Mouse (Mus musculus): Measurements from ENCODE around the gene Vps11. TPM values are rescaled to one million over a fixed set of nuclear protein-coding genes. Genes with fewer than 3 reads are reported as not detected.
"Not testable (repeated sequence)": the region's sequence is repeated elsewhere in the genome, so short reads cannot be mapped to it uniquely, and the experiment has no call there.

Gene Vps11
- polyA plus RNA-seq, 1 experiment from 2014 or later: 19.0 TPM

- Histone ChIP-seq H3K27ac (peak within 1 kb of the TSS; percentile 93), H3K4me2 (peak within 1 kb of the TSS; percentile 88), H3K9ac (peak within 1 kb of the TSS; percentile 98), H3K4me1 (peaks cover 42% of the 10 kb centered on the region), H3K9me3 (replicated peaks) (no peaks in the 10 kb centered on the region), H3K4me3 (peak within 1 kb of the TSS; percentile 99), H3K36me3 (peaks cover 38% of the 10 kb centered on the region), H3K27me3 (replicated peaks) (no peaks in the 10 kb centered on the region)
- peak; percentile 99 for ATAC-seq
- WGBS (ENCODE audit: insufficient replicate concordance): under 1% methylated on average over 54 of the region's 54 CpGs
Observed at GRCm38 (mm10) chr9:44305466-44306079, 55.9 kb downstream of the Vps11 start, which contains the start of gene Hinfp. Hinfp (minus strand) TSS chr9:44305671.

DNA sequence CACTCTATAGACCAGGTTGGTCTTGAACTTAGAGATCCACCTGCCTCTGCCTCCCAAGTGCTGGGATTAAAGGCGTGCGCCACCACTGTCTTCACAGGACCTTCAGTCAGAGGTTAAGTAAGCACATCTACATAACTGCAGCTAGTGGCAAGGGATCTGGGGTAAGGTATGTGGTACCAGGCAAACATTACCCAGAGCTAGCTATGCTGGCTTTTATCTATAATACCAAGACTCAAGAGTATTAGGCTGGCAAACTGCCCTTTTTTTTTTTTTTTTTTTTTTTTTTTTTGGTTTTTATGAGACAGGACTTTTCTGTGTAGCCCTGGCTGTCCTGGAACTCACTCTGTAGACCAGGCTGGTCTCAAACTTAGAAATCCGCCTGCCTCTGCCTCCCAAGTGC lies 61.5 kb downstream of the Vps11 start:
- H3K27ac ChIP-seq: not testable (repeated sequence)
- 94% methylated on average over 3 of the region's 3 CpGs for WGBS (ENCODE audit: insufficient replicate concordance)
- peaks cover 86% of the 10 kb centered on the region for H3K36me3 ChIP-seq

More for the DNA sequence above, 61.5 kb downstream of the Vps11 start:
- peaks cover 29% of the 10 kb centered on the region for H3K4me1 ChIP-seq
- not testable (repeated sequence) for H3K4me2 ChIP-seq; H3K27me3 ChIP-seq (replicated peaks); ATAC-seq; H3K4me3 ChIP-seq; H3K9me3 ChIP-seq (replicated peaks); H3K9ac ChIP-seq

Small RNAs within 50 kb of the gene (microRNA-seq; reads per million reads assigned to microRNA genes)
- gene Gm44335 (not detected), gene Mir7085 (not detected)

Other genes with a start within 250 kb of the Vps11 start
- not detected in 2 replicates for gene Gm49380, start 248.2 kb downstream of the Vps11 start, polyA plus RNA-seq (2016; fragmentation: Nextera tagmentation; extraction: Ambion mirVana)
- 57.6 and 58.7 TPM in 2 replicates for gene Rnf26, start 248.2 kb downstream of the Vps11 start, polyA plus RNA-seq (2016; fragmentation: Nextera tagmentation; extraction: Ambion mirVana)
- 6.1 and 6.3 TPM in 2 replicates for gene Mcam, start 227.2 kb downstream of the Vps11 start, polyA plus RNA-seq (2016; fragmentation: Nextera tagmentation; extraction: Ambion mirVana)
- 9.5 and 10.0 TPM in 2 replicates for gene Cbl, start 127.6 kb downstream of the Vps11 start, polyA plus RNA-seq (2016; fragmentation: Nextera tagmentation; extraction: Ambion mirVana)
- gene Ccdc153, start 121.0 kb downstream of the Vps11 start, polyA plus RNA-seq (2016; fragmentation: Nextera tagmentation; extraction: Ambion mirVana): not detected in 2 replicates
- gene Pdzd3, start 110.2 kb downstream of the Vps11 start, polyA plus RNA-seq (2016; fragmentation: Nextera tagmentation; extraction: Ambion mirVana): 0.15 and 0.17 TPM in 2 replicates
- gene Nlrx1, start 93.1 kb downstream of the Vps11 start, polyA plus RNA-seq (2016; fragmentation: Nextera tagmentation; extraction: Ambion mirVana): 3.6 and 4.0 TPM in 2 replicates
- gene Abcg4, start 73.1 kb downstream of the Vps11 start, polyA plus RNA-seq (2016; fragmentation: Nextera tagmentation; extraction: Ambion mirVana): 20.1 and 21.7 TPM in 2 replicates
- 16.2 and 17.2 TPM in 2 replicates for gene Hinfp, start 56.0 kb downstream of the Vps11 start, polyA plus RNA-seq (2016; fragmentation: Nextera tagmentation; extraction: Ambion mirVana)
- 12.3 and 13.0 TPM in 2 replicates for gene C2cd2l, start 41.4 kb downstream of the Vps11 start, polyA plus RNA-seq (2016; fragmentation: Nextera tagmentation; extraction: Ambion mirVana)
- 21.9 and 24.0 TPM in 2 replicates for gene Dpagt1, start 35.7 kb downstream of the Vps11 start, polyA plus RNA-seq (2016; fragmentation: Nextera tagmentation; extraction: Ambion mirVana)
- gene H2afx, start 27.0 kb downstream of the Vps11 start, polyA plus RNA-seq (2016; fragmentation: Nextera tagmentation; extraction: Ambion mirVana): 233 and 239 TPM in 2 replicates
- 1,354 and 1,355 TPM in 2 replicates for gene Hmbs, start 17.4 kb downstream of the Vps11 start, polyA plus RNA-seq (2016; fragmentation: Nextera tagmentation; extraction: Ambion mirVana)
- gene Hyou1, start 17.8 kb upstream of the Vps11 start, polyA plus RNA-seq (2016; fragmentation: Nextera tagmentation; extraction: Ambion mirVana): 24.4 and 26.4 TPM in 2 replicates
- 19.7 and 21.1 TPM in 2 replicates for gene Slc37a4, start 35.2 kb upstream of the Vps11 start, polyA plus RNA-seq (2016; fragmentation: Nextera tagmentation; extraction: Ambion mirVana)
- gene Rps25, start 45.5 kb upstream of the Vps11 start, polyA plus RNA-seq (2016; fragmentation: Nextera tagmentation; extraction: Ambion mirVana): 1,783 and 1,792 TPM in 2 replicates
- gene Trappc4, start 45.9 kb upstream of the Vps11 start, polyA plus RNA-seq (2016; fragmentation: Nextera tagmentation; extraction: Ambion mirVana): 77.7 and 79.9 TPM in 2 replicates
- gene Ccdc84, start 56.9 kb upstream of the Vps11 start, polyA plus RNA-seq (2016; fragmentation: Nextera tagmentation; extraction: Ambion mirVana): 16.8 and 18.6 TPM in 2 replicates
- not detected in 2 replicates for gene Foxr1, start 79.5 kb upstream of the Vps11 start, polyA plus RNA-seq (2016; fragmentation: Nextera tagmentation; extraction: Ambion mirVana)
- not detected in 2 replicates for gene Upk2, start 93.3 kb upstream of the Vps11 start, polyA plus RNA-seq (2016; fragmentation: Nextera tagmentation; extraction: Ambion mirVana)
- gene Bcl9l, start 121.2 kb upstream of the Vps11 start, polyA plus RNA-seq (2016; fragmentation: Nextera tagmentation; extraction: Ambion mirVana): 2.5 and 2.7 TPM in 2 replicates
- 0.05 TPM in 1 of 2 replicates, not detected in the other for gene Cxcr5, start 200.2 kb upstream of the Vps11 start, polyA plus RNA-seq (2016; fragmentation: Nextera tagmentation; extraction: Ambion mirVana)
- gene Ddx6, start 243.2 kb upstream of the Vps11 start, polyA plus RNA-seq (2016; fragmentation: Nextera tagmentation; extraction: Ambion mirVana): 9.3 and 10.0 TPM in 2 replicates

Measured in liver, embryonic 12.5 days (tissue).